Mouse (Mus musculus) C2C12 (cell line): ENCODE measurements around the gene Gatb.

Experiments
- CEBPB ChIP-seq: IDR thresholded peaks from one replicate; pipeline ENCODE4 v1.6.1; 2011; ENCODE audit warnings: low read depth, mild to moderate bottlenecking, control low read depth, moderate library complexity
- CTCF ChIP-seq: IDR thresholded peaks from one replicate; pipeline ENCODE4 v1.5.1; 2011; ENCODE audit not compliant: control insufficient read depth, insufficient read depth, insufficient read length
- FOSL1 ChIP-seq: IDR thresholded peaks from one replicate; pipeline ENCODE4 v1.8.0; 2011; ENCODE audit warnings: mild to moderate bottlenecking, low read length; ENCODE audit not compliant: poor library complexity, insufficient read depth, severe bottlenecking
- MYOD1 ChIP-seq: IDR thresholded peaks from one replicate; pipeline ENCODE4 v1.6.1; 2011; ENCODE audit warnings: low read depth; ENCODE audit not compliant: control insufficient read depth, insufficient read length
- MYOG ChIP-seq: IDR thresholded peaks from one replicate; pipeline ENCODE4 v1.6.1; 2011; ENCODE audit not compliant: control insufficient read depth, insufficient read length; ENCODE audit errors: extremely low read depth
- USF1 ChIP-seq: IDR thresholded peaks from one replicate; pipeline ENCODE4 v1.6.1; 2011; ENCODE audit warnings: low read depth, mild to moderate bottlenecking, control low read depth, moderate library complexity

- TF ChIP-seq CEBPB (no peak), CTCF (no peak), MYOD1 (no peak), USF1 (no peak), FOSL1 (no peak), MYOG (no peak)
These were observed 11.0 kb downstream of the Gatb start for GRCm38 (mm10) chr3:85584966-85585365.
